Mouse (Mus musculus) mouse embryonic stem cell (cell line): ENCODE measurements around the gene Hyal4.

Source experiments
- in situ Hi-C, 2 experiments: fragments of 300-500 bp; cut with MboI; formaldehyde crosslinking; loops; 1 replicate in 1 of 2; 3 replicates in 1 of 2; pipeline ENCODE4 v1.14.3; 2019 to 2020; ENCODE audit warnings: low sequenced_read_pairs in 2 of 2, low pct_unique_long_range_greater_than_20kb in 1 of 2, mixed read lengths in 1 of 2; ENCODE audit not compliant: unreplicated experiment in 1 of 2

Gene Hyal4

DNA sequence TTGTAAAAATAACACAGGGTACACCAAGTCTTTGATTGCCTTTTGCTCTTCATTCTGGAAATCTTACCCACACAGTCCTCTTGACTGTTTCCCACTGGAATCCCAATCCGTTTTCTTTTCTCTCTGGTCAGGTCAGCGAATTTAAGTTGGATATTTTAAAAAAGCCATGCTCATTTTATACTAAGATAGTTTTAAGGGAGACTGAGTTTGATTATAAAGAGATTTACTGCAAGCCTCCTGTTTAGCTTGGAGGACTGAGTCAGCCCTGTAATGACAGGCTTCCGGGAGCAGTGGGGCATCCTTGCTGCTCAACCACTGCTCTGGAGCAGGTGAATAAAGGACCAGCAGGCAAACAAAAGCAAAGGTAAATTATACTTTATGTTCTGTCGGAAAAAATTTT lies at the start of gene Hyal4:
TSS of gene Hyal4 (plus strand) at position 301 of the 400 bp plus-strand sequence.
- in situ Hi-C loops: no loop called here

DNA sequence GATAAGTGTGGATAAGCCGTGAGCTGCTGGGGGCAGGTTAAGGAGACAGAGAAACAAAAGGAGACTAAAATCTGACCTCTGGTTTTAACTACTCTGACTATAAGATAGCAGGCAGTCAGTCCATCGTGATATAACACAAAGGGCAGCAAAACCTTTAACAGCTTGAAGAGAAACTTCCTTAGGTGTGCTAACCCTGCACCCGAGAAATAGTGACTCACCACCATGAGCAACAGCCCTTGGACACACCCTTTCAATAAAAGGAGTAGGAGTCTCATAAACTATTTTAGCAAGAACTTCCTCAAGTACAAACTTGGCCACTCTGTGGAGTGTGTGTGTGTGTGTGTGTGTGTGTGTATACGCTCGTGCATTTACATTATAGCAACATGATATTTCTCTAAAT lies 41.0 kb upstream of the Hyal4 start:
- in situ Hi-C loops: no loop called here

DNA sequence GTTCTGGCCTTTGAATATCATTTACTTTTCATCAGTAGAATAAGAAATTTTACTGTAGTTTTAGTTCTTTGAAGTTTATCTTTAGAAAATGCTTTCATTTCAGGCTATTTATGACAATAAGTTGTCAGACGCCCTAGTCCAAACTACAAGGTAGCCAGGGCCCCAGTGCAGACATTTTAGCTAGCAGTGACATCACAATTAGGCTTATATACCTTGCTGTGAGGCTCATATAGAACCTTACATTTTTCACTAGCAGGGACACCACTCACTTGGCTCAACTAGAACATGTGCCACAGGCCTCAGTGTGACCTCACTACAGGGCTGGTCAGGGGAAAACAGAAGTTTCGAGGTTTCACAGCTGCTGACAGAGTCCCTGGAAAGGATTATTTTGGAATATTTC lies 40.6 kb upstream of the Hyal4 start:
- in situ Hi-C loops: no loop called here

DNA sequence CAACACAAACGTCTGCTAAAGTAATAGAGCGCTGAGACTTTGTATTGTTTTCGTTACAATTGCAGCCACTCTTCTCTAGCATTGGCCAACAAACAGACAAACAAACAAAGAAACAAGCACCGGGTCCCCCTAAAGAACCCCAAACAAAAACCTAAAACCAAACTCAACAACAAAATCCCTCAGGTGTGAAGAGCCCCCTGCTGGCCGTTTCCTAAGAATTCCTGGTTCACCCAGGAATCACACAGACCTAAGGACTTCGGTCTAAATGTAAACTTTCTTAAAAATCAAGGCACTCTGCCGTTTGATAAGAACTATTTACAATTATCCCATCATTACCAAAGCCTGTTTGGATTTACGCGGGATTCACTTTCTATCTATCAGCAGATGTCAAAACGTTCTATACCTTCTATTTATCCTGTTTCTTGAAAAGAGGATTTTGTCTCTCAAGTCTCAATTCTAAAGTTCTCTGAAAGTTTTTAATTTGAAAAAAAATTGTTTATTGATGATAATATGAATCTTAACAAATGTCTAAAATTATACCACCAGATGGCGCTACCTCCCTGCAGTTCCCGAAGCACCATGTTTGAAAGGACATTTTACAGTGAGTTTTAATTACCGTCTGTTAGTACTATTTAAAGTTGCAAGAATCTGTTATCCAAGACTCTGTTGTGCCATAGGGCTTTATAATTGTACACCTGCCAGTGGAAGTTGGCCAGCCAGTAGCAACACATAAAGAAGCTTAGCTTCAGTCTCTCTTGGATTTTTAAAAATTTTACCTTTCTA lies 26.6 kb upstream of the Hyal4 start:
- in situ Hi-C loops: no loop called here

DNA sequence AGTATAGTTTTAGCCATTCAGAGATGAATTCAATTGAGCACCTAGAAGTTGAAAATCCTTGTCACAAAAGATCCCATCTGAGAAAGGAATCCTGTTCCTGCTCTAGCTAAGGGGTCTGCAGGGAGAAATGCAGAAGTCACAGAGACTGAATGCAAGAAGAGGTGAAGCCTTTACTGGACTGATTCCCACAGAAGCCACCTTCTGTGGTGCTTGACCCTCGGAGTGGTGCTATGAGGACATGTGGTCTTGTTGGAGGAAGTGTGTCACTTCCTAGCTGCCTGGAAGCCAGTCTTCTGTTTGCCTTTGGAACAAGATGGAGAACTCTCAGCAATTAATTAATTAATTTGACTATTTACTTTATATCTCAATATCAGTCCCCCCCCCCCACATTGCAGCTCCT lies 20.0 kb upstream of the Hyal4 start:
- in situ Hi-C loops: no loop called here

DNA sequence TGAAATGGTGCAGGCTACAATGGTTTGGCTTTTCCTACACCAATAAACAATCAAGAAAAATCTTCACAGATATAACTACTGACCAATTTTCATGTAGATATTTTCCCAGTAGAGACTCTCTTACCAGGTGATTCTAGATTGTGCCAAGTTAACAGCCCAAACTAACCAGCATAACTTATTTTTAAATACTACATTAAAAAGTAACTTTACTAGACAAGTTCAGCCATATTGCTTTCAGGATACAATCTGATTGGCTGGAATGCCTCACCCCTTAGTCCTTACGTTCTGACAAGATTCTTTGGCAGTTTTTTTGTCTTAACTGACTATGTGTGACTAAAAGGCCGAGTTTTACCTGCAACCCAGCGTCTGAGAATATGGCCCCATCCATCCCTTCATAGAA lies 15.2 kb upstream of the Hyal4 start, which contains the start of gene Hyal6:
TSS of gene Hyal6 (plus strand) at position 301 of the 400 bp plus-strand sequence.
- in situ Hi-C loops: no loop called here

DNA sequence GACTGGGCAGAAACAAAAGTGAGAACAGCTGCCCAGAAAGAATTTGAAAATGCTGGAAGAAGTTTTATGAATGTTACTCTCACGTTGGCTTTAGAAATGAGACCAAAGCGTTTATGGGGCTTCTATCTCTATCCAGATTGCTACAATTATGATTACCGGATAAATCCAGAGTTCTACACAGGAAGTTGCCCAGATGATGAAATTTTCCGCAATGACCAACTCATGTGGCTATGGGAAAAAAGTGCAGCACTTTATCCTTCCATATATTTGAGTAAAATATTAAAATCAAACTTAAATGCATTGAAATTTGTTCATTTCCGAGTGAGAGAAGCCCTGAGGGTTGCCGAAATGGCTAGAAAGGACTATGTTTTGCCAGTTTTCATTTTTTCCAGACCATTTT lies 13.6 kb upstream of the Hyal4 start:
- in situ Hi-C loops: no loop called here

DNA sequence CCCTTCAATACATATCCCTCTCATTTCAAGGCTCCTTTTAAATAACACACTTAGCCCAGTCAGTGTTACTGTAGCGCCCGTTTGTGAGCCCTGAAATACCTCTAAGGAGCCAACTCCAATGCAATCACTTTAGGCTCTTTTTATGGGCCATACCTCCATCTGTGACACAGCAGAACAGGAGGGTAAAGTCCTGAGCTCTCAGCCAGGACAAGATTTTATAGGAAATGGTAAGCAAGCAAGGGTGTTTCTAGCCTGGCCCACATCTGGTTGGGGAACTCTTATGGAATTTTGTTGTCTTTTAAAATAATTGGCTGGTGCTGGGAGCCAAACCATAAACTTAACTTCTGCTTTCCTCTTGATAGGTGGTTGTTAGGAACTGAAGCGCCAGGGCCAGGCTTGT lies 11.2 kb downstream of the Hyal4 start:
- in situ Hi-C loops: no loop called here

DNA sequence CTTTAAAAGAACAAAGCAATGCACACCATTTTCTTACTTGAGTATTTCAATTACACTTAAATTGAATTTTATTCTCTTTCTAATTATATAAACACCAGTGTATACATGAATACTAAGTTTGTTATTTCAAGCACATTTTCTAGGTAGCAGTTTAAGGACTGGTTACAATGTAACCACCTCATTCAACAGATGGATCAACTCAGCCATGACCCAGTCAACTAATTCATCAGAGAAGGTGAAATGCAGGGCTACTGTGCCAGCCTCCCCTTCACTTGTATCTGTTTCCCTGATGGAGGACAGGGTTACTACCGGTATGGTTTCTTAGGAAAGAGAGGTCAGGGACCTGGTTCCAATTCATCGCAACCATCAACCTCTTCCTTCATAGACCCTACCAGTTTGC lies 18.1 kb downstream of the Hyal4 start:
- in situ Hi-C loops: no loop called here

DNA sequence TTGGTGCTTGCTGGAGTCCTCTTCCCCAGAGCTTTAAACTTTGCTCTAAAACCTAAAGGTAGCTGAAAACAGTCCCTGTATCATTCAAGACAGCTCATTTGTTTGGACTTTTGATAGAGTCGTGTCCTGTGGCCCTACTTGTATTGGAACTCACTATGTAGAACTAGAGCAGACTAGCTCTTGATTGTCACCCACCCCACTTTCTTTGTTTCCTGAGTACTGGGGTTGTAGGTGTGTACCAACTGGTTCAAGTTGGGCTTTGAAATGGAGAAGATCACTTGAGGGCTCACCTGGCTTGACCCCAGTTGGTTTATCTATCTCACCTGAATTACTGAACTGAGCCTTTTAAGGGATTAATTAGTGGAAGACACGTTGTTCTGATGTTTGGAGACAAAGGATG lies 31.1 kb downstream of the Hyal4 start:
- in situ Hi-C loops: no loop called here

DNA sequence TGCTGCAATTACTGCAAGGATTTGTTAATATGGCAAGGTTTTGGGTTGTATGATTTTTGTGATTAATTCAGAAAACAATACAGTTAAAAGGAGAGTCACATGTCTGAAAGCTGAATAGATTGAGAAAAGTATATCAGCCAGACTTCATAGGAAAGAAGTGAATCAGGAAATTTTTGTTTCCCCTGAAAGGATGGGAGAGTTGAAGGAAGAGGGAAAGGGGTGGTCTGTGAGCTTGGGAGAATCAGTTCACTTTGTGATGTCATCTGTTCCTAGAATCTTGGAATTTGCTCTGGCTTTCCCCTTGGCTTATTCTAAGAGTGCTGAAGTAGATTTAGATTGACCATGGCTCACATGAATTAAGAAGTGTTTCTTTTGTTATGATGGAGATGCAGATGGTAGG lies 42.8 kb downstream of the Hyal4 start, which contains the start of gene Spam1:
TSS of gene Spam1 (plus strand) at position 301 of the 400 bp plus-strand sequence.
- in situ Hi-C loops: no loop called here
